Mouse (Mus musculus): ENCODE data around the gene Ifitm1. TPM values are rescaled to one million over a fixed set of nuclear protein-coding genes. Genes with fewer than 3 reads are reported as not detected.
"Not testable (repeated sequence)": the region's sequence is repeated elsewhere in the genome, so short reads cannot be mapped to it uniquely, and the experiment has no call there.

The Ifitm1 gene
- total RNA-seq, 2 experiments from 2014 or later, result 25.3 to 149 TPM

DNA sequence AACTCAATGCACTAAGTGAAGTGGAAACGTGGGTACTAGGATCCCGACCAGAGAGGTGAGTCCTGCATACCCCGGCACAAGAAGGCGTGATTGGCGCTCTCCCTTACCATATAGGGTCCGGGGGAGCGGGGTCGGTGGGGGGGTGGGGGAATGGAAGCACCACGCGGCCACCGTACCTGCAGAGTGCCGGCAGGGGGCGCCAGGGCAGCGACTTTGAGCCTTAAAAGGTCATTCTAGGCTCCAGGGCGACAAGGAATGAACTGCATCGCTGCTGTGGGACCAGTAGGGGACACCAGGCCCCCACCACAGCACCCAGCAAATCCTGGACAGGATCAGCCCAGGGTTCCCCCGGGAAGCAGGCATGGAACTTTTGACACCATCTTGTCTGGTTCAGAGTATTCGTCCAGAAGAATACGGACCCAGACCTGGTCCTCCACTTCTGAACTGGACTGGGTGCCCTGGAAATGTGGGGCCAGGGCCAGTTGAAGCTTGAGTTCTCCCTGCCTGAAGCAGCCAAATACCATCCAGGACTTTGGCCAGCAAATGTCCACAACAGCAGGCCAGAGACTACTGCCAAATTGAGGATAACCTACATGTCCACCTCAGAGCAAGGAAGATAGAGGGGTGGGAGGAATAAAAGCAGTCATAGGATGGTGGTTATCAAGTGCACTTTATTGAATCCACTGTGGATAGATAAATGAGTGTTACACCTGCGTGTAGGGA is 42.1 kb downstream of the Ifitm1 start:
- ATAC-seq (replicated peaks; ENCODE audit: poor library complexity, severe bottlenecking), result peak; percentile 62

DNA sequence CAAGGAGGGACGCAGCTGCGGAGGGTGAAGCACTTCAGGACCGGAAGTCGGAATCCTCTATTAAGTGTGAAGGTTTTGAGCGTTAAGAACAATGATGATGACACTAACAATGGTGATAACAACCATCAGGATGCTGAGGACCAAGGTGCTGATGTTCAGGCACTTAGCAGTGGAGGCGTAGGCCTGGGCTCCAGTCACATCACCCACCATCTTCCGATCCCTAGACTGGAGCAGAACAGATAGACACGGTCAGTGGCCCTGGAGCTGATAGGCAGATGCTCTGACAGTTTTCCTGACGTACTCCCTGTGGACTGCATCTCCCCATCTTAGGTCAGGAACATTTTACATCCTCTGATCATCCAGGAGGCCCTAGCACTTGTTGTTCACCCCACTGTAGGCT is 42.6 kb downstream of the Ifitm1 start:
- no peak for ATAC-seq (replicated peaks; ENCODE audit: poor library complexity, severe bottlenecking)

- ATAC-seq (replicated peaks; ENCODE audit: poor library complexity, severe bottlenecking), result no peak
Observed at GRCm38 (mm10) chr7:141010593-141010992, 43.6 kb downstream of the Ifitm1 start, which contains the start of gene Ifitm3. Ifitm3 (minus strand) TSS chr7:141010770.

- ATAC-seq (replicated peaks; ENCODE audit: poor library complexity, severe bottlenecking), result no peak
Observed at GRCm38 (mm10) chr7:141011238-141011770, 44.3 kb downstream of the Ifitm1 start.

DNA sequence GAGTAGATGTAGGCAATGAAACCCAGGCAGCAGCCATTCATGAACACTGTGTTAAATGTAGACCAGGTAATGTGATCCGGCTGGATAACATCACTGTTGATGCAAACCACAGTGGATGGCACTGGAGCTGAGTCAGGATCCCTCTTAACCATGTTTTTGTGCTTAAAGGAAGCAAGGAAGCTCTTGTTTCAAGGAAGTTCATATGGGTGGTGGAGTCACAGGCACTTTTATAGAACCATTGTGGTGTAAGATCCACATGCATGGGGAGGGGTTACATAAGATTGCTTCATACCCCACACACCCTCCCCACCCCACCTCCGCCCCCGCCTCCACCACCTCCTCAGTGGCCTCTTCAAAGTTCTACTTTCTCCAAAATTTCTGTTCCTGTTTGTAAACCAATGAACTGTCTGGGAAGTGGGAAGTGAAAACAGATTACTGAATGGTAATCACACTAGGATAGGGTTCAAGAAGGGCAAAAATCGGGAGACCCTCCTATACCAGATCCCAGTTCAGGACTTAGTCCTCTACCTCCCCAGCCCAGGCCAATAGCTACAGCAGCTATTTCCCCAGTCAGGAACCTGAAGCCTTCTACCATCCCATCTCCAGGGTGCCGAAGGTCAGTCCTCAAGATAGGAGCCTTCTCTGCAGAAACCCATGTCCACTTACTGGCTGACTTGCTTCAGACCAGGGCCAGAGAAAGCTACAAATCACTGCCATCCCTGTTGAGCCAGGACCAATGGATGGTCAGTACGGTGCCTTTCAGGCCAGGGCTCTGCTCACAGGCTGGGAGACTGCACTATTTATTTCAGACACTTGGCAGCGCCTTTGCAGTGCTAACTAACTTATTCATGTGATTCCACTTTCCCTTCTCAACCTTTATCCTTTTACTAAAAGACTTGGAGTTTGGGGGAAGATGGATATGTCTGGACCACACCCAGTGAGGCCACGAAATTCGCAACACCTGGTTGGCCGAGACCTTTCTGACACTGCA is 50.0 kb downstream of the Ifitm1 start:
- ATAC-seq (replicated peaks; ENCODE audit: poor library complexity, severe bottlenecking), result peak; percentile 95

GRCm38 (mm10) chr7:141017824-141018223 is 50.8 kb downstream of the Ifitm1 start, which contains the start of gene Ifitm6:
Ifitm6 (minus strand) TSS chr7:141017924.
- ATAC-seq (replicated peaks; ENCODE audit: poor library complexity, severe bottlenecking), result not testable (repeated sequence)

DNA sequence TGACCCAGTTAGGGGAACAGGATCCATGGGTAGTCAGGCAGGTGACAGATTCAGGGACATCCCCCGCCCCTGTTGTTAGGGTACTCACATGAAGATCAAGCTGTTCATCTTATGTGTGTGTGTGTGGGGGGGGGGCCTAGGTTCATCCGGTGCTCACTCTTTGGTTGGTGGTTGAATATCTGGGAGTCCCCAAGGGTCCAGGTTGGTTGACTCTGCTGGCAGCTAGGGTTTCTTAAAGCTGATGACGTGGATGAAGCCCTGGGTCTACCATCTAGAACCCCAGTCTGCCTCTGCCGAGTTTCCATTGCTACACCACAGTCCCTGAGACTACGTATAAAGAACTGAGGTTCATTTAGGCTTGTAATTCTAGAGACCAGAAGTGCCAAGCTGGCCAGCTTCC is 52.0 kb downstream of the Ifitm1 start:
- no peak for ATAC-seq (replicated peaks; ENCODE audit: poor library complexity, severe bottlenecking)

Other genes with a start within 250 kb of the Ifitm1 start
- gene Cyp2e1, start 203.5 kb upstream of the Ifitm1 start, total RNA-seq (2014; fragmentation: Nextera tagmentation), result not detected in 2 replicates
- not detected in 2 replicates for gene Cyp2e1, start 203.5 kb upstream of the Ifitm1 start, total RNA-seq (2017)
- gene Syce1, start 179.4 kb upstream of the Ifitm1 start, total RNA-seq (2014; fragmentation: Nextera tagmentation), result 0.56 and 3.1 TPM in 2 replicates
- not detected in 2 replicates for gene Syce1, start 179.4 kb upstream of the Ifitm1 start, total RNA-seq (2017)
- gene Zfp941, start 145.0 kb upstream of the Ifitm1 start, total RNA-seq (2014; fragmentation: Nextera tagmentation), result 0.58 and 1.4 TPM in 2 replicates
- 1.1 and 1.7 TPM in 2 replicates for gene Zfp941, start 145.0 kb upstream of the Ifitm1 start, total RNA-seq (2017)
- gene Urah, start 132.2 kb upstream of the Ifitm1 start, total RNA-seq (2014; fragmentation: Nextera tagmentation), result not detected in 2 replicates
- gene Urah, start 132.2 kb upstream of the Ifitm1 start, total RNA-seq (2017), result not detected in 2 replicates
- gene Scgb1c1, start 121.7 kb upstream of the Ifitm1 start, total RNA-seq (2014; fragmentation: Nextera tagmentation), result not detected in 2 replicates
- not detected in 2 replicates for gene Scgb1c1, start 121.7 kb upstream of the Ifitm1 start, total RNA-seq (2017)
- not detected in 2 replicates for gene Odf3, start 119.4 kb upstream of the Ifitm1 start, total RNA-seq (2014; fragmentation: Nextera tagmentation)
- gene Odf3, start 119.4 kb upstream of the Ifitm1 start, total RNA-seq (2017), result not detected in 2 replicates
- not detected in 2 replicates for gene Gm45785, start 110.9 kb upstream of the Ifitm1 start, total RNA-seq (2014; fragmentation: Nextera tagmentation)
- not detected in 2 replicates for gene Gm45785, start 110.9 kb upstream of the Ifitm1 start, total RNA-seq (2017)
- 45.0 and 45.9 TPM in 2 replicates for gene Ric8a, start 110.3 kb upstream of the Ifitm1 start, total RNA-seq (2014; fragmentation: Nextera tagmentation)
- gene Ric8a, start 110.3 kb upstream of the Ifitm1 start, total RNA-seq (2017), result 32.6 and 36.2 TPM in 2 replicates
- 15.2 and 21.9 TPM in 2 replicates for gene Bet1l, start 109.6 kb upstream of the Ifitm1 start, total RNA-seq (2014; fragmentation: Nextera tagmentation)
- 20.9 and 21.9 TPM in 2 replicates for gene Bet1l, start 109.6 kb upstream of the Ifitm1 start, total RNA-seq (2017)
- gene Psmd13, start 85.3 kb upstream of the Ifitm1 start, total RNA-seq (2014; fragmentation: Nextera tagmentation), result 111 and 117 TPM in 2 replicates
- gene Psmd13, start 85.3 kb upstream of the Ifitm1 start, total RNA-seq (2017), result 229 and 237 TPM in 2 replicates
- 66.7 and 71.3 TPM in 2 replicates for gene Sirt3, start 84.9 kb upstream of the Ifitm1 start, total RNA-seq (2014; fragmentation: Nextera tagmentation)
- 28.7 and 32.7 TPM in 2 replicates for gene Sirt3, start 84.9 kb upstream of the Ifitm1 start, total RNA-seq (2017)
- gene Cox8b, start 66.8 kb upstream of the Ifitm1 start, total RNA-seq (2014; fragmentation: Nextera tagmentation), result not detected in 2 replicates
- gene Cox8b, start 66.8 kb upstream of the Ifitm1 start, total RNA-seq (2017), result not detected in 2 replicates
- not detected in 2 replicates for gene Nlrp6, start 46.3 kb upstream of the Ifitm1 start, total RNA-seq (2014; fragmentation: Nextera tagmentation)
- not detected in 2 replicates for gene Nlrp6, start 46.3 kb upstream of the Ifitm1 start, total RNA-seq (2017)
- gene Pgghg, start 25.8 kb upstream of the Ifitm1 start, total RNA-seq (2014; fragmentation: Nextera tagmentation), result 6.6 and 11.5 TPM in 2 replicates
- gene Pgghg, start 25.8 kb upstream of the Ifitm1 start, total RNA-seq (2017), result 6.9 and 7.8 TPM in 2 replicates
- gene Ifitm5, start 16.9 kb upstream of the Ifitm1 start, total RNA-seq (2014; fragmentation: Nextera tagmentation), result 1.7 TPM in 1 of 2 replicates, not detected in the other
- gene Ifitm5, start 16.9 kb upstream of the Ifitm1 start, total RNA-seq (2017), result not detected in 2 replicates
- not detected in 2 replicates for gene Gm45717, start 11.3 kb upstream of the Ifitm1 start, total RNA-seq (2014; fragmentation: Nextera tagmentation)
- not detected in 2 replicates for gene Gm45717, start 11.3 kb upstream of the Ifitm1 start, total RNA-seq (2017)
- gene Ifitm2, start 11.2 kb upstream of the Ifitm1 start, total RNA-seq (2014; fragmentation: Nextera tagmentation), result 555 and 581 TPM in 2 replicates
- 354 and 388 TPM in 2 replicates for gene Ifitm2, start 11.2 kb upstream of the Ifitm1 start, total RNA-seq (2017)
- gene Ifitm3, start 43.5 kb downstream of the Ifitm1 start, total RNA-seq (2014; fragmentation: Nextera tagmentation), result 146 and 224 TPM in 2 replicates
- gene Ifitm3, start 43.5 kb downstream of the Ifitm1 start, total RNA-seq (2017), result 55.6 and 69.2 TPM in 2 replicates
- 17.9 and 48.1 TPM in 2 replicates for gene Ifitm6, start 50.7 kb downstream of the Ifitm1 start, total RNA-seq (2014; fragmentation: Nextera tagmentation)
- 22.5 and 42.5 TPM in 2 replicates for gene Ifitm6, start 50.7 kb downstream of the Ifitm1 start, total RNA-seq (2017)
- not detected in 2 replicates for gene Gm17387, start 61.9 kb downstream of the Ifitm1 start, total RNA-seq (2014; fragmentation: Nextera tagmentation)
- gene Gm17387, start 61.9 kb downstream of the Ifitm1 start, total RNA-seq (2017), result not detected in 2 replicates
- 0.60 and 3.6 TPM in 2 replicates for gene B4galnt4, start 93.9 kb downstream of the Ifitm1 start, total RNA-seq (2014; fragmentation: Nextera tagmentation)
- 0.26 TPM in 1 of 2 replicates, not detected in the other for gene B4galnt4, start 93.9 kb downstream of the Ifitm1 start, total RNA-seq (2017)
- gene Pkp3, start 111.0 kb downstream of the Ifitm1 start, total RNA-seq (2014; fragmentation: Nextera tagmentation), result 1.4 and 2.2 TPM in 2 replicates
- 0.52 and 2.7 TPM in 2 replicates for gene Pkp3, start 111.0 kb downstream of the Ifitm1 start, total RNA-seq (2017)
- gene Sigirr, start 133.4 kb downstream of the Ifitm1 start, total RNA-seq (2014; fragmentation: Nextera tagmentation), result 16.9 and 30.9 TPM in 2 replicates
- gene Sigirr, start 133.4 kb downstream of the Ifitm1 start, total RNA-seq (2017), result 16.6 and 20.2 TPM in 2 replicates
- not detected in 2 replicates for gene Ano9, start 150.6 kb downstream of the Ifitm1 start, total RNA-seq (2014; fragmentation: Nextera tagmentation)
- gene Ano9, start 150.6 kb downstream of the Ifitm1 start, total RNA-seq (2017), result not detected in 2 replicates
- 14.0 and 17.5 TPM in 2 replicates for gene Ptdss2, start 155.2 kb downstream of the Ifitm1 start, total RNA-seq (2014; fragmentation: Nextera tagmentation)
- gene Ptdss2, start 155.2 kb downstream of the Ifitm1 start, total RNA-seq (2017), result 4.2 and 7.1 TPM in 2 replicates
- 79.1 and 109 TPM in 2 replicates for gene Rnh1, start 205.6 kb downstream of the Ifitm1 start, total RNA-seq (2014; fragmentation: Nextera tagmentation)
- gene Rnh1, start 205.6 kb downstream of the Ifitm1 start, total RNA-seq (2017), result 45.2 and 47.7 TPM in 2 replicates
- 57.4 and 69.3 TPM in 2 replicates for gene Hras, start 226.8 kb downstream of the Ifitm1 start, total RNA-seq (2014; fragmentation: Nextera tagmentation)
- gene Hras, start 226.8 kb downstream of the Ifitm1 start, total RNA-seq (2017), result 24.9 and 28.8 TPM in 2 replicates
- gene Lrrc56, start 226.9 kb downstream of the Ifitm1 start, total RNA-seq (2014; fragmentation: Nextera tagmentation), result 1.4 and 2.4 TPM in 2 replicates
- gene Lrrc56, start 226.9 kb downstream of the Ifitm1 start, total RNA-seq (2017), result 0.52 and 0.62 TPM in 2 replicates
- gene Lmntd2, start 246.9 kb downstream of the Ifitm1 start, total RNA-seq (2014; fragmentation: Nextera tagmentation), result 2.2 TPM in 1 of 2 replicates, not detected in the other
- gene Lmntd2, start 246.9 kb downstream of the Ifitm1 start, total RNA-seq (2017), result 0.34 TPM in 1 of 2 replicates, not detected in the other
- 3.1 and 4.5 TPM in 2 replicates for gene Rassf7, start 248.6 kb downstream of the Ifitm1 start, total RNA-seq (2014; fragmentation: Nextera tagmentation)
- gene Rassf7, start 248.6 kb downstream of the Ifitm1 start, total RNA-seq (2017), result 2.0 and 4.5 TPM in 2 replicates

Data from granulocyte monocyte progenitor cell, adult 5-6 weeks (primary cell).